Mouse (Mus musculus) heart, embryonic 15.5 days (tissue): ENCODE measurements around the gene Marveld1. TPM values are rescaled to one million over a fixed set of nuclear protein-coding genes. Genes with fewer than 3 reads are reported as not detected.

ENCODE experiments used
- ATAC-seq: fragments of 200-750 bp; cut with Nextera tagmentation; replicated peaks from 2 replicates; pipeline ENCODE4 v1.8.0; 2017; ENCODE audit warnings: low read depth, moderate TSS enrichment; ENCODE audit not compliant: insufficient number of reproducible peaks, insufficient read depth, low FRiP score
- H3K27ac ChIP-seq: fragments of 300-500 bp; sonication (generic); 2 replicates; pipeline ENCODE4 v1.5.1; 2015; ENCODE audit warnings: mild to moderate bottlenecking, inconsistent platforms
- H3K27me3 ChIP-seq: fragments of 300-500 bp; sonication (generic); 2 replicates; pipeline ENCODE4 v1.6.1; 2015; ENCODE audit warnings: inconsistent platforms
- H3K36me3 ChIP-seq: fragments of 300-500 bp; sonication (generic); 2 replicates; pipeline ENCODE4 v1.6.1; 2015; ENCODE audit warnings: mild to moderate bottlenecking, inconsistent platforms
- H3K4me1 ChIP-seq: fragments of 300-500 bp; sonication (generic); replicated peaks from 2 replicates; pipeline ENCODE4 v1.6.1; 2015; ENCODE audit warnings: inconsistent platforms
- H3K4me2 ChIP-seq: fragments of 300-500 bp; sonication (generic); 2 replicates; pipeline ENCODE4 v1.6.1; 2015; ENCODE audit warnings: inconsistent platforms, mild to moderate bottlenecking, moderate library complexity
- H3K4me3 ChIP-seq: fragments of 300-500 bp; sonication (generic); 2 replicates; pipeline ENCODE4 v1.5.1; 2015; ENCODE audit warnings: mild to moderate bottlenecking, inconsistent platforms
- H3K9ac ChIP-seq: fragments of 300-500 bp; sonication (generic); 2 replicates; pipeline ENCODE4 v1.6.1; 2015; ENCODE audit warnings: mild to moderate bottlenecking, inconsistent platforms
- H3K9me3 ChIP-seq: fragments of 300-500 bp; sonication (generic); replicated peaks from 2 replicates; pipeline ENCODE4 v1.6.1; 2016; ENCODE audit warnings: inconsistent platforms
- WGBS: fragments of 180-500 bp; shearing (Covaris S2); methylation state at CpG from one replicate; pipeline ENCODE4 v1.1.7; 2015; ENCODE audit warnings: mixed read lengths; 5-methylcytosine and 5-hydroxymethylcytosine counted together
- polyA plus RNA-seq: library from polyadenylated mRNA; unstranded; fragments of >200 nt; fragmentation: Nextera tagmentation; extraction: Ambion mirVana; gene quantifications from 2 replicates; pipeline ENCODE4 v1.2.1, GENCODE M21; 2015

Gene Marveld1
- polyA plus RNA-seq, 1 experiment from 2014 or later: 15.8 TPM

GRCm38 (mm10) chr19:42179356-42179755 lies 32.2 kb downstream of the Marveld1 start:
- Histone ChIP-seq H3K9me3 (no peaks in the 10 kb centered on the region), H3K4me3 (no peak overlapping the region), H3K27me3 (no peaks in the 10 kb centered on the region), H3K36me3 (peaks cover 24% of the 10 kb centered on the region; the same call in 1 of the 2 replicates), H3K27ac (no peak overlapping the region), H3K4me1 (no peaks in the 10 kb centered on the region; the same call in 1 of the 2 replicates), H3K4me2 (no peak overlapping the region), H3K9ac (no peak overlapping the region)
- ATAC-seq: no peak
- 81% methylated on average over 14 of the region's 14 CpGs for WGBS

- H3K27ac ChIP-seq: no peak overlapping the region
- no peaks in the 10 kb centered on the region for H3K27me3 ChIP-seq
- no peak overlapping the region for H3K4me2 ChIP-seq
- no peak overlapping the region for H3K9ac ChIP-seq
- H3K4me1 ChIP-seq: no peaks in the 10 kb centered on the region
- 57% methylated on average over 6 of the region's 6 CpGs for WGBS
- no peaks in the 10 kb centered on the region for H3K9me3 ChIP-seq
- peaks cover 27% of the 10 kb centered on the region; the same call in 1 of the 2 replicates for H3K36me3 ChIP-seq
- no peak for ATAC-seq
- H3K4me3 ChIP-seq: no peak overlapping the region
Measured at GRCm38 (mm10) chr19:42182673-42183072, 35.5 kb downstream of the Marveld1 start.

DNA sequence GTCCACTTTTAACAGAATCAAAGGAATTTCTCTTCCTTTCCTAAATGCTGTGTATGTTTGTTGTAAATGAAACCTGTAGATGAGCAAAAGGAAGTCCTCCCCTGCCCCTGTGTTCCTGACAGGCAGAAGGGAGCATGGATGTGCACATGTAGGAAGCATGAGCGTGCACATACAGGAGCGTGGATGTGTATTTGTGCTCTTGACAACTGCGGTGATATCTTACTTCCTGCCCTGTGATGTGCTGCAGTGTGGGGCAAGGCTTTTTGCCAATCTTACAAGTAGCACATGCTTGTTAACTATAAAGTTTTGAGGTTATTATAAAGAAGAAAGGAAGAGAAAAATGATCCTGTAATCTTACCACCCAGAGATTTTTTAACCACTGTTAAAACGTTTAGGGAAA lies 42.5 kb downstream of the Marveld1 start:
- ATAC-seq: no peak
- no peak overlapping the region for H3K27ac ChIP-seq
- H3K4me1 ChIP-seq: 0 out of 2 replicates have a peak, but pooled peaks cover 4% of the 10 kb centered on the region
- no peak overlapping the region for H3K4me2 ChIP-seq
- no peaks in the 10 kb centered on the region for H3K9me3 ChIP-seq
- H3K36me3 ChIP-seq: peaks cover 16% of the 10 kb centered on the region; the same call in 1 of the 2 replicates
- 63% methylated on average over 4 of the region's 4 CpGs for WGBS
- H3K4me3 ChIP-seq: no peak overlapping the region
- H3K9ac ChIP-seq: no peak overlapping the region
- H3K27me3 ChIP-seq: no peaks in the 10 kb centered on the region

DNA sequence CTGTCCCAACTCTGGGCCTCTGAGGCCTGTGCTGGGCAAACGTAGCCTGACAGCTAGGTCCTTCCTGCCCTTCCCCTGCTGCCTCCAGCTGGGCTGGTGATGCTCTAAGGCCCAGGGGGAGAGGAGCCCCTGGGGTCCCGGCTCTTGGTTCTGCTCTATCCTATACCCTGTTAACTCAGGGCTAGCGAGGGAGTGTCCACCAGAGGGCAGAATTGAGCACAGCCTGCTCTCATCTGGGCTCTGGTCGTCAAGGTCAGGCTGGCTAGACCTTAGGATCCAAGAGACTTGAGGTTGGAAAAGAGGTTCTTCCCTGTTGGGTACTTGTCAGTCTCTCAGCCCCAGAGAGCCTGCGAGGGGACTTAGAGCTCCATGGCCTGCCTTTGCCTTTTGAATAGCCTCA lies 43.3 kb downstream of the Marveld1 start:
- H3K4me1 ChIP-seq: 0 out of 2 replicates have a peak, but pooled peaks cover 4% of the 10 kb centered on the region
- 0 out of 2 replicates have a peak, but pooled peaks have one; percentile 33 for ATAC-seq

DNA sequence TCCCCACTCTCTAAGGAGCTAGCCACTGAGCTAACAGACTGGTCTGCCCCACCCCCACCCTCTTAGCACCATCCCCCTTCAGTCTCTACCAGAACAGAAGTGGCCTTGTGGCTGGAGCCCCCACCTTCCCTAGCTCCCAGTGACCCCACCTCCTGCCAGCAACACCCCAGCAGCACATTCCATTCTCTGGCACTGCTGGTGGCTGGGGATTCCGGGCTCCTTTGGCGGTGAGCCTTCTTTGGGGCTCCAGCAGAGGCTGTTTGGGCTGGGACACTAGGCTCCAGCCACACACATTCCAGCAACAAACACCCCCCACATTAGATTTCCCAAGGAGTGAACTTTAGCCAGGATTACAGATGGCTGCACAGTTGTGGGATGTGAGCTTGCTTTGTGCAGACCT lies 46.1 kb downstream of the Marveld1 start:
- no peak overlapping the region for H3K27ac ChIP-seq
- H3K4me3 ChIP-seq: no peak overlapping the region
- WGBS: 60% methylated on average over 2 of the region's 2 CpGs
- H3K4me1 ChIP-seq: 0 out of 2 replicates have a peak, but pooled peaks cover 4% of the 10 kb centered on the region
- no peak for ATAC-seq
- no peak overlapping the region for H3K9ac ChIP-seq
- no peak overlapping the region for H3K4me2 ChIP-seq
- peaks cover 16% of the 10 kb centered on the region; the same call in 1 of the 2 replicates for H3K36me3 ChIP-seq
- peaks cover 10% of the 10 kb centered on the region for H3K27me3 ChIP-seq
- H3K9me3 ChIP-seq: no peaks in the 10 kb centered on the region

More for the DNA sequence above, 43.3 kb downstream of the Marveld1 start:
- Histone ChIP-seq H3K4me2 (no peak overlapping the region), H3K9me3 (no peaks in the 10 kb centered on the region), H3K27me3 (no peaks in the 10 kb centered on the region), H3K4me3 (no peak overlapping the region), H3K27ac (no peak overlapping the region), H3K36me3 (peaks cover 16% of the 10 kb centered on the region; the same call in 1 of the 2 replicates), H3K9ac (no peak overlapping the region)
- WGBS: 13% methylated on average over 5 of the region's 5 CpGs

DNA sequence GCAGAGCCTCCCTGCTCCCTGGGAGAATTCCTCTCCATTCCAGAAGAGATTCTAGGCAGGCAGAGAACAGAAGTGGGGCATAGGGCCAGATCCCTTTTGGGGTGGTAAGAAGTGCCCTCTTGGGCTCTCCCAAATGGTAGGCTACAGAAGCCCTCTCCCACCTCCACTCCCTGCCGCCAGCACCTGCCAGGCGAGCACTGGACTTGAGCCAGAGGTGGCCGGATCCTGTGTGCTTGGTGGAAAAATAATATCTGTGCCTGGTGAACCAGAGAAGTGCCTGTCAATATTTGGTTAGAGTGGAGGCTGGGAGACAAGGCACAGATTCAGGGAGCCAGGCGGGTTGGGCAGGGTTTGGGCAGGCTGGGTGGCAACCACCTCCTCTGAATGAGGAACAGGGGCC lies 49.2 kb downstream of the Marveld1 start:
- H3K36me3 ChIP-seq: peaks cover 2% of the 10 kb centered on the region; the same call in 1 of the 2 replicates
- no peak for ATAC-seq
- H3K27me3 ChIP-seq: peaks cover 41% of the 10 kb centered on the region
- H3K9ac ChIP-seq: no peak overlapping the region
- peaks cover 10% of the 10 kb centered on the region for H3K4me1 ChIP-seq
- no peak overlapping the region for H3K4me2 ChIP-seq
- whole genome bisulfite sequencing: 71% methylated on average over 4 of the region's 4 CpGs
- no peaks in the 10 kb centered on the region for H3K9me3 ChIP-seq
- H3K27ac ChIP-seq: no peak overlapping the region
- no peak overlapping the region for H3K4me3 ChIP-seq

GRCm38 (mm10) chr19:42197066-42197465 lies 49.9 kb downstream of the Marveld1 start:
- Histone ChIP-seq H3K4me1 (peaks cover 16% of the 10 kb centered on the region), H3K27ac (no peak overlapping the region), H3K4me2 (no peak overlapping the region), H3K9me3 (no peaks in the 10 kb centered on the region), H3K27me3 (peaks cover 47% of the 10 kb centered on the region), H3K4me3 (no peak overlapping the region), H3K9ac (no peak overlapping the region), H3K36me3 (no peaks in the 10 kb centered on the region)
- WGBS: 66% methylated on average over 4 of the region's 4 CpGs
- no peak for ATAC-seq

- ATAC-seq: no peak
- Histone ChIP-seq H3K9me3 (no peaks in the 10 kb centered on the region), H3K9ac (no peak overlapping the region), H3K4me2 (no peak overlapping the region), H3K4me1 (peaks cover 18% of the 10 kb centered on the region), H3K27ac (no peak overlapping the region), H3K36me3 (no peaks in the 10 kb centered on the region), H3K27me3 (peaks cover 57% of the 10 kb centered on the region), H3K4me3 (no peak overlapping the region)
- 47% methylated on average over 11 of the region's 11 CpGs for WGBS
Measured at GRCm38 (mm10) chr19:42198026-42198425, 50.8 kb downstream of the Marveld1 start.

Other genes starting within 250 kb of the Marveld1 start
- gene Pgam1, start 235.5 kb upstream of the Marveld1 start, polyA plus RNA-seq: 666 and 693 TPM in 2 replicates
- gene Exosc1, start 214.0 kb upstream of the Marveld1 start, polyA plus RNA-seq: 39.3 and 46.9 TPM in 2 replicates
- 46.5 and 62.7 TPM in 2 replicates for gene Zdhhc16, start 213.9 kb upstream of the Marveld1 start, polyA plus RNA-seq
- gene Mms19, start 166.2 kb upstream of the Marveld1 start, polyA plus RNA-seq: 19.7 and 22.5 TPM in 2 replicates
- 14.6 and 18.0 TPM in 2 replicates for gene Ubtd1, start 165.6 kb upstream of the Marveld1 start, polyA plus RNA-seq
- gene Ankrd2, start 111.4 kb upstream of the Marveld1 start, polyA plus RNA-seq: 0.25 TPM in 1 of 2 replicates, not detected in the other
- 0.44 and 0.80 TPM in 2 replicates for gene Hoga1, start 101.8 kb upstream of the Marveld1 start, polyA plus RNA-seq
- gene 4933411K16Rik, start 95.2 kb upstream of the Marveld1 start, polyA plus RNA-seq: not detected in 2 replicates
- gene Morn4, start 61.0 kb upstream of the Marveld1 start, polyA plus RNA-seq: 10.4 and 12.6 TPM in 2 replicates
- gene Pi4k2a, start 56.9 kb upstream of the Marveld1 start, polyA plus RNA-seq: 13.3 and 16.1 TPM in 2 replicates
- gene Avpi1, start 18.3 kb upstream of the Marveld1 start, polyA plus RNA-seq: 29.7 and 34.1 TPM in 2 replicates
- gene Zfyve27, start 16.6 kb downstream of the Marveld1 start, polyA plus RNA-seq: 18.4 and 26.7 TPM in 2 replicates
- gene Sfrp5, start 54.9 kb downstream of the Marveld1 start, polyA plus RNA-seq: 4.1 and 4.3 TPM in 2 replicates
- gene Golga7b, start 100.2 kb downstream of the Marveld1 start, polyA plus RNA-seq: 0.30 and 0.38 TPM in 2 replicates